Mouse (Mus musculus) megakaryocyte, embryonic 14.5 days (primary cell): ENCODE data around the gene Usf3.

Experiments used
- FLI1 ChIP-seq: IDR thresholded peaks from 2 replicates; pipeline ENCODE4 v1.6.1; 2012; ENCODE audit warnings: low read length, inconsistent platforms, mixed read lengths
- GATA1 ChIP-seq: IDR thresholded peaks from 3 replicates; pipeline ENCODE4 v1.6.1; 2012; ENCODE audit warnings: mixed read lengths, low read length, inconsistent platforms, borderline replicate concordance

- TF ChIP-seq GATA1 (no peak), FLI1 (no peak)
These were observed 53.8 kb downstream of the Usf3 start for GRCm38 (mm10) chr16:44226706-44227291.
